Mouse (Mus musculus) WW6 (cell line): ENCODE measurements at regions not wholly inside any gene's neighbourhood (a gene's known extent, or its start where the extent isn't known, plus 50 kb on each side); places are given as distances from the start of the nearest gene placed in this dataset.

Experiments
- DNase-seq: peaks from one replicate; pipeline ENCODE4 v3.0.0-alpha.2; 2013; ENCODE audit warnings: low read depth, low spot score

GRCm38 (mm10) chr3:52643796-52644177 lies 373.2 kb downstream of the Cog6 start:
- no peak for DNase-seq

GRCm38 (mm10) chr3:52643100-52643551 lies 373.9 kb downstream of the Cog6 start:
- no peak for DNase-seq

GRCm38 (mm10) chr3:52641226-52642181 lies 373.4 kb downstream of the Foxo1 start:
- DNase-seq: no peak

GRCm38 (mm10) chr3:52640250-52641147 lies 372.4 kb downstream of the Foxo1 start:
- no peak for DNase-seq

GRCm38 (mm10) chr3:52638816-52639215 lies 370.7 kb downstream of the Foxo1 start:
- no peak for DNase-seq

- DNase-seq: no peak
These were observed 366.2 kb downstream of the Foxo1 start for GRCm38 (mm10) chr3:52634353-52634752.

- DNase-seq: no peak
These were observed 365.5 kb downstream of the Foxo1 start for GRCm38 (mm10) chr3:52633491-52634100.

GRCm38 (mm10) chr3:52632635-52633034 lies 364.5 kb downstream of the Foxo1 start:
- DNase-seq: no peak

GRCm38 (mm10) chr3:52630209-52630608 lies 362.1 kb downstream of the Foxo1 start:
- no peak for DNase-seq

GRCm38 (mm10) chr3:52625125-52625524 lies 357.0 kb downstream of the Foxo1 start:
- DNase-seq: no peak

GRCm38 (mm10) chr3:52622530-52622929 lies 354.4 kb downstream of the Foxo1 start:
- DNase-seq: no peak

- DNase-seq: no peak
These were observed 353.8 kb downstream of the Foxo1 start for GRCm38 (mm10) chr3:52621936-52622335.

- DNase-seq: no peak
These were observed 350.7 kb downstream of the Foxo1 start for GRCm38 (mm10) chr3:52618925-52619224.

GRCm38 (mm10) chr3:52618212-52618924 lies 350.2 kb downstream of the Foxo1 start:
- DNase-seq: no peak

- no peak for DNase-seq
These were observed 349.4 kb downstream of the Foxo1 start for GRCm38 (mm10) chr3:52617413-52618149.

GRCm38 (mm10) chr3:52611881-52612280 lies 343.7 kb downstream of the Foxo1 start:
- DNase-seq: no peak

- no peak for DNase-seq
These were observed 342.3 kb downstream of the Foxo1 start for GRCm38 (mm10) chr3:52610466-52610865.

- DNase-seq: no peak
These were observed 339.9 kb downstream of the Foxo1 start for GRCm38 (mm10) chr3:52608086-52608426.

GRCm38 (mm10) chr3:52607379-52608085 lies 339.4 kb downstream of the Foxo1 start:
- no peak for DNase-seq

GRCm38 (mm10) chr3:52605261-52605771 lies 337.2 kb downstream of the Foxo1 start:
- DNase-seq: no peak
